Mouse (Mus musculus) liver, adult 2 months (tissue): ENCODE measurements around the gene Ubtf. TPM values are rescaled to one million over a fixed set of nuclear protein-coding genes. Genes with fewer than 3 reads are reported as not detected.

Experiments
- DNase-seq: peaks from one replicate; pipeline ENCODE4 v3.0.0-alpha.2; 2011; ENCODE audit warnings: low read depth, low spot score; ENCODE audit errors: extremely low read depth
- H3K27ac ChIP-seq: fragments of 200-500 bp; replicated peaks from 2 replicates; pipeline ENCODE4 v1.5.1; 2012; ENCODE audit warnings: low read depth, mild to moderate bottlenecking, control low read depth, inconsistent platforms, low read length; ENCODE audit not compliant: insufficient read depth
- H3K27me3 ChIP-seq: fragments of 200-500 bp; 2 replicates; pipeline ENCODE4 v1.6.1; 2012; ENCODE audit warnings: mild to moderate bottlenecking, moderate library complexity, low read length, inconsistent platforms; ENCODE audit not compliant: control insufficient read depth, insufficient read depth
- H3K36me3 ChIP-seq: fragments of 200-500 bp; 2 replicates; pipeline ENCODE4 v1.6.1; 2012; ENCODE audit warnings: low read length, inconsistent platforms; ENCODE audit not compliant: control insufficient read depth, insufficient read depth
- H3K4me1 ChIP-seq: fragments of 200-500 bp; 2 replicates; pipeline ENCODE4 v1.6.1; 2011; ENCODE audit warnings: low read length; ENCODE audit not compliant: control insufficient read depth, insufficient read depth
- H3K4me3 ChIP-seq: fragments of 200-500 bp; 2 replicates; pipeline ENCODE4 v1.5.1; 2011; ENCODE audit warnings: low read depth, mild to moderate bottlenecking, control low read depth, low read length, moderate library complexity; ENCODE audit not compliant: insufficient read depth
- H3K79me2 ChIP-seq: fragments of 200-500 bp; 2 replicates; pipeline ENCODE4 v1.6.1; 2012; ENCODE audit warnings: inconsistent platforms, mild to moderate bottlenecking, low read length, moderate library complexity; ENCODE audit not compliant: control insufficient read depth, insufficient read depth
- H3K9ac ChIP-seq: fragments of 200-500 bp; 2 replicates; pipeline ENCODE4 v1.6.1; 2012; ENCODE audit warnings: low read depth, mild to moderate bottlenecking, control low read depth, inconsistent platforms, low read length
- CTCF ChIP-seq: fragments of 200-500 bp; IDR thresholded peaks from 2 replicates; pipeline ENCODE4 v1.5.1; 2011; ENCODE audit warnings: low read depth, low read length, control low read depth
- POLR2A ChIP-seq: fragments of 200-500 bp; IDR thresholded peaks from 2 replicates; pipeline ENCODE4 v1.6.1; 2011; ENCODE audit warnings: low read length, control low read depth; ENCODE audit not compliant: insufficient read depth; ENCODE audit errors: extremely low read depth
- WGBS: fragments of 180-500 bp; shearing (Covaris S2); methylation state at CpG from one replicate; pipeline ENCODE4 v1.1.7; 2018; 5-methylcytosine and 5-hydroxymethylcytosine counted together
- polyA plus RNA-seq: library from polyadenylated mRNA; depleted of rRNA; stranded (reverse); fragments of >200 nt; gene quantifications from 2 replicates; pipeline ENCODE4 v1.2.3, GENCODE M21; 2012
- total RNA-seq: library from RNA; depleted of rRNA; stranded (reverse); fragments of >200 nt; gene quantifications from 2 replicates; pipeline ENCODE4 v1.2.3, GENCODE M21; 2014

Gene Ubtf
- total and polyA plus RNA-seq, 2 experiments = 12.8 to 19.4 TPM

- WGBS = 23% methylated on average over 27 of the region's 27 CpGs
- Histone ChIP-seq H3K4me1 (peaks cover 14% of the 10 kb centered on the region), H3K9ac (peak overlapping the region; percentile 69)
Observed at GRCm38 (mm10) chr11:102297577-102298556, 21.7 kb downstream of the Ubtf start.

GRCm38 (mm10) chr11:102296491-102297472 is 22.8 kb downstream of the Ubtf start, which contains the start of gene Atxn7l3:
Atxn7l3 (minus strand) TSS chr11:102296631.
- DNase-seq = peak; percentile 90

More at GRCm38 (mm10) chr11:102297577-102298556, 21.7 kb downstream of the Ubtf start:
- DNase-seq = no peak
- TF ChIP-seq CTCF (no peak), POLR2A (no peak)
- peaks cover 1% of the 10 kb centered on the region; the same call in 1 of the 2 replicates for H3K36me3 ChIP-seq
- peak overlapping the region; percentile 92 for H3K27ac ChIP-seq
- no peaks in the 10 kb centered on the region for H3K27me3 ChIP-seq
- peaks cover 16% of the 10 kb centered on the region; the same call in 1 of the 2 replicates for H3K79me2 ChIP-seq
- H3K4me3 ChIP-seq = peak overlapping the region; percentile 57

GRCm38 (mm10) chr11:102295598-102296471 is 23.7 kb downstream of the Ubtf start:
- DNase-seq = no peak
- H3K4me3 ChIP-seq = peak overlapping the region; percentile 92
- H3K9ac ChIP-seq = peak overlapping the region; percentile 96
- peak overlapping the region; percentile 85 for H3K27ac ChIP-seq
- H3K79me2 ChIP-seq = peaks cover 16% of the 10 kb centered on the region; the same call in 1 of the 2 replicates
- peaks cover 12% of the 10 kb centered on the region for H3K36me3 ChIP-seq
- under 1% methylated on average over 42 of the region's 73 CpGs for WGBS
- H3K27me3 ChIP-seq = no peaks in the 10 kb centered on the region
- TF ChIP-seq POLR2A (peak; percentile 24; the same call in 1 of the 2 replicates), CTCF (no peak)
- H3K4me1 ChIP-seq = peaks cover 14% of the 10 kb centered on the region

More at GRCm38 (mm10) chr11:102296491-102297472, 22.8 kb downstream of the Ubtf start, which contains the start of gene Atxn7l3:
- Histone ChIP-seq H3K79me2 (peaks cover 16% of the 10 kb centered on the region; the same call in 1 of the 2 replicates), H3K4me3 (peak within 1 kb of the TSS; percentile 92), H3K4me1 (peaks cover 14% of the 10 kb centered on the region), H3K9ac (peak within 1 kb of the TSS; percentile 96), H3K27me3 (no peaks in the 10 kb centered on the region), H3K27ac (peak within 1 kb of the TSS; percentile 92), H3K36me3 (peaks cover 6% of the 10 kb centered on the region; the same call in 1 of the 2 replicates)
- TF ChIP-seq CTCF = no peak
- TF ChIP-seq POLR2A = peak; percentile 90
- WGBS = under 1% methylated on average over 94 of the region's 125 CpGs

GRCm38 (mm10) chr11:102294887-102295597 is 24.5 kb downstream of the Ubtf start:
- no peak for DNase-seq
- TF ChIP-seq POLR2A = no peak
- TF ChIP-seq CTCF = no peak
- Histone ChIP-seq H3K27me3 (no peaks in the 10 kb centered on the region), H3K4me3 (peak overlapping the region; percentile 92), H3K79me2 (peaks cover 16% of the 10 kb centered on the region; the same call in 1 of the 2 replicates), H3K4me1 (peaks cover 14% of the 10 kb centered on the region), H3K9ac (peak overlapping the region; percentile 96), H3K27ac (peak overlapping the region; percentile 85), H3K36me3 (peaks cover 12% of the 10 kb centered on the region)
- 81% methylated on average over 12 of the region's 12 CpGs for WGBS
